10 mouse cellular contexts compared by ENCODE assay signal in genomic region chr5:92988769-92989356, GRCm38 (mm10). TPM values are rescaled to one million over a fixed set of nuclear protein-coding genes. Genes with fewer than 3 reads are reported as not detected.
DNase-seq lines count a peak whose midpoint lies in the region; ATAC-seq and TF ChIP-seq lines count a peak whose summit lies in the region.
"Had no signal": no experiment of that assay in that cellular context is flagged by ENCODE, and none has a peak within 500 bp of the region (broad histone marks: within the 10 kb centered on the region; RNA-seq: fewer than 3 reads in every experiment).

No protein-coding gene starts in this region.

- 11% methylated on average over 15 of the region's 15 CpGs for WGBS in embryonic facial prominence, embryonic 13.5 days
- 24% methylated on average over 15 of the region's 15 CpGs for WGBS in midbrain, embryonic 12.5 days
- WGBS in thymus, adult 2 months, result 72% methylated on average over 15 of the region's 15 CpGs

- in situ Hi-C loops in ES-E14 (cut with MboI; ENCODE audit: low sequenced_read_pairs in 2 of 2, unreplicated experiment in 2 of 2), result no loop called here

- TF ChIP-seq CTCF in thymus, adult 2 months (IDR thresholded peaks at IDR 0.05; ENCODE audit: borderline replicate concordance, control insufficient read depth, extremely low read depth, insufficient read depth, low read length, poor library complexity), result no peak

- DNase-seq in ES-E14 (ENCODE audit: low read depth, low spot score), result no peak
- peak; percentile 29 for DNase-seq in kidney, adult 18-20 months
- no peak for DNase-seq in urinary bladder, postnatal 14 days (ENCODE audit: low spot score)
- no peak for DNase-seq in adrenal gland, postnatal 14 days
- no peak for DNase-seq in thymus, adult 2 months
- no peak for DNase-seq in thymus, postnatal 25 days
- DNase-seq: lung, postnatal 4 days had no signal

- H3K36me3 ChIP-seq in ES-E14 (ENCODE audit: control insufficient read depth, insufficient read depth, low read length, poor library complexity, severe bottlenecking), result no peaks in the 10 kb centered on the region
- H3K36me3 ChIP-seq in embryonic facial prominence, embryonic 13.5 days, result no peaks in the 10 kb centered on the region
- H3K36me3 ChIP-seq in midbrain, embryonic 12.5 days, result no peaks in the 10 kb centered on the region
- no peaks in the 10 kb centered on the region for H3K36me3 ChIP-seq in thymus, adult 2 months (ENCODE audit: control insufficient read depth, insufficient read depth, low read length)

- peak overlapping the region; percentile 90 for H3K27ac ChIP-seq in ES-E14 (ENCODE audit: insufficient read depth, low read depth, low read length, poor library complexity, severe bottlenecking)
- H3K27ac ChIP-seq in embryonic facial prominence, embryonic 13.5 days, result peak overlapping the region; percentile 74
- H3K27ac ChIP-seq in midbrain, embryonic 12.5 days (replicated peaks), result peak overlapping the region; percentile 65
- H3K27ac ChIP-seq in thymus, adult 2 months (ENCODE audit: control insufficient read depth, insufficient read depth, low read length), result no peak overlapping the region

- no peak for ATAC-seq in embryonic facial prominence, embryonic 13.5 days (ENCODE audit: insufficient number of reproducible peaks, insufficient read depth, low FRiP score, low TSS enrichment, low read depth)
- peak; percentile 56 for ATAC-seq in midbrain, embryonic 12.5 days (ENCODE audit: low FRiP score, low read depth)
- ATAC-seq: inflammation-experienced regulatory T-cells, adult 6 months had no signal

- peaks cover 0 to 22% of the 10 kb centered on the region in 2 experiments; a peak in 3 of 4 replicates for H3K4me1 ChIP-seq in ES-E14 (ENCODE audit: control insufficient read depth in 2 of 2, insufficient read depth in 2 of 2, low read length in 2 of 2, poor library complexity in 1 of 2)
- H3K4me1 ChIP-seq in embryonic facial prominence, embryonic 13.5 days, result peaks cover 23% of the 10 kb centered on the region
- peaks cover 11% of the 10 kb centered on the region for H3K4me1 ChIP-seq in midbrain, embryonic 12.5 days
- H3K4me1 ChIP-seq in thymus, adult 2 months (replicated peaks; ENCODE audit: control insufficient read depth, insufficient read depth, low read length), result no peaks in the 10 kb centered on the region

- H3K9ac ChIP-seq in ES-E14 (ENCODE audit: insufficient read depth, low read depth, low read length, poor library complexity, severe bottlenecking), result peak overlapping the region; percentile 70; the same call in 1 of the 2 replicates
- 0 out of 2 replicates have a peak overlapping the region, but pooled peaks have one; percentile 4 for H3K9ac ChIP-seq in embryonic facial prominence, embryonic 13.5 days
- H3K9ac ChIP-seq in midbrain, embryonic 12.5 days (replicated peaks), result 0 out of 2 replicates have a peak overlapping the region, but pooled peaks have one; percentile 16

- H3K27me3 ChIP-seq in embryonic facial prominence, embryonic 13.5 days, result no peaks in the 10 kb centered on the region
- 0 out of 2 replicates have a peak, but pooled peaks cover 6% of the 10 kb centered on the region for H3K27me3 ChIP-seq in midbrain, embryonic 12.5 days
- H3K27me3 ChIP-seq in thymus, adult 2 months (ENCODE audit: control insufficient read depth, insufficient read depth, low read length), result no peaks in the 10 kb centered on the region

- H3K4me2 ChIP-seq in embryonic facial prominence, embryonic 13.5 days, result peak overlapping the region; percentile 41
- peak overlapping the region; percentile 32 for H3K4me2 ChIP-seq in midbrain, embryonic 12.5 days (replicated peaks)

- H3K4me3 ChIP-seq in ES-E14 (ENCODE audit: insufficient read depth in 1 of 2, low read depth in 1 of 2, low read length in 2 of 2, poor library complexity in 1 of 2, severe bottlenecking in 1 of 2), result peak overlapping the region; percentile 29 to 50
- H3K4me3 ChIP-seq in embryonic facial prominence, embryonic 13.5 days, result no peak overlapping the region
- no peak overlapping the region for H3K4me3 ChIP-seq in midbrain, embryonic 12.5 days
- H3K4me3 ChIP-seq in thymus, adult 2 months (ENCODE audit: control insufficient read depth, insufficient read depth, low read length), result no peak overlapping the region

- TF ChIP-seq POLR2A in thymus, adult 2 months (IDR thresholded peaks at IDR 0.05; ENCODE audit: control insufficient read depth, extremely low read depth, insufficient read depth, low read length, poor library complexity), result no peak

- no peaks in the 10 kb centered on the region for H3K9me3 ChIP-seq in ES-E14 (ENCODE audit: control insufficient read depth, insufficient read depth, low read depth, low read length)
- H3K9me3 ChIP-seq in embryonic facial prominence, embryonic 13.5 days, result no peaks in the 10 kb centered on the region
- H3K9me3 ChIP-seq in midbrain, embryonic 12.5 days, result no peaks in the 10 kb centered on the region

TF ChIP-seq in ES-E14, 5 proteins besides CTCF, POLR2A, EP300 and RAD21:
- TF ChIP-seq CHD2 (IDR thresholded peaks at IDR 0.05; ENCODE audit: low read depth, low read length), result no peak
- no peak for TF ChIP-seq MAFK (IDR thresholded peaks at IDR 0.05; ENCODE audit: insufficient read depth, low read depth, low read length)
- TF ChIP-seq HCFC1 (IDR thresholded peaks at IDR 0.05; ENCODE audit: borderline replicate concordance, insufficient read depth, low read length), result no peak
- no peak for TF ChIP-seq ZC3H11A (IDR thresholded peaks at IDR 0.05; ENCODE audit: borderline replicate concordance, low read depth, low read length)
TF ChIP-seq in ES-E14: peak in this region for 0.

RNA-seq across cellular contexts. Expression of gene Sowahb, which starts 56.0 kb away (rescaled TPM):
- total RNA-seq in ES-E14 (2012; rRNA removed), result 1.5 and 1.9 TPM in 2 replicates
- polyA plus RNA-seq in embryonic facial prominence, embryonic 13.5 days (2015; fragmentation: Nextera tagmentation; extraction: Ambion mirVana), result 0.59 and 1.3 TPM in 2 replicates
- polyA plus RNA-seq in midbrain, embryonic 12.5 days (2016; fragmentation: Nextera tagmentation; extraction: Ambion mirVana), result 0.04 and 0.10 TPM in 2 replicates
- 0.78 TPM in 1 of 2 replicates, not detected in the other for total RNA-seq in adrenal gland, postnatal 14 days (2021)
- 0.65 and 0.82 TPM in 2 replicates for polyA plus RNA-seq in thymus, adult 2 months (2012; rRNA removed)
- polyA plus RNA-seq: inflammation-experienced regulatory T-cells, adult 6 months had no signal

Comparison
In these comparisons a context has a peak if more than half of its experiments do, and no peak if none do; other contexts are left out.
1. H3K4me3 ChIP-seq: peak in ES-E14 (2 of 2); none in embryonic facial prominence, embryonic 13.5 days (single experiment), midbrain, embryonic 12.5 days (single experiment) and thymus, adult 2 months (single experiment).
2. H3K9ac ChIP-seq: peak in every context shown above with its lines; median percentile 70 in ES-E14; 16 in midbrain, embryonic 12.5 days; 4 in embryonic facial prominence, embryonic 13.5 days.